Mouse (Mus musculus): ENCODE results near the gene Lta. TPM values are rescaled to one million over a fixed set of nuclear protein-coding genes. Genes with fewer than 3 reads are reported as not detected.

The Lta gene
- total and polyA plus RNA-seq, 2 experiments from 2014 or later: 0.47 to 0.85 TPM

DNA sequence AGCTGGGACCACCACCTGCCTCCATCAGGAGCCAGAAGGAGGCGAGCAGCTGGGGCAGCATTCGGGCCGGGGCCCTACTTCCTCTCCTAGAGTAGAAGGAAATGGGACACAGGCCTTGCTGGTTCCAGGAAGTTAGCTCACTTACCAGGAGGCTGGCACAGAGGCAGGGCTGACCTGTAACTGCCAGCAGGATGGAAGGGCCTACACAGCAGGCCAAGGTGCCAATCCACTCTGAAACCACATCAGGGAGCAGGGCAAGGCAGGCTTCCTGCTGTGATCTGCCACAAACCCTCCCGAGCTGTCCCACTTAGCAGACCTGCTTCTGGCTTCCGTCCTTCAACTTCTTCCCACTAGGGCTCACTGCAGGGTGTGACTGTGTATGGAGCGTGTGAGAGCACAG lies 17.1 kb upstream of the Lta start:
- ATAC-seq (no peak), DNase-seq (ENCODE audit: low spot score) (no peak)
- WGBS: 70% methylated on average over 6 of the region's 6 CpGs
- H3K4me1 ChIP-seq (ENCODE audit: insufficient read depth, low read length): no peaks in the 10 kb centered on the region
- no peak overlapping the region for H3K4me3 ChIP-seq (ENCODE audit: low read length)
- H3K9ac ChIP-seq (replicated peaks; ENCODE audit: low read length): no peak overlapping the region
- H3K9me3 ChIP-seq (ENCODE audit: low read length): no peaks in the 10 kb centered on the region
- H3K36me3 ChIP-seq (ENCODE audit: insufficient read depth, low read length): peaks cover 18% of the 10 kb centered on the region
- no peak overlapping the region for H3K4me2 ChIP-seq (ENCODE audit: low read depth, low read length)
- no peak for TF ChIP-seq CTCF (IDR thresholded peaks at IDR 0.05; ENCODE audit: low read depth)
- H3K27ac ChIP-seq: no peak overlapping the region
- H3K27me3 ChIP-seq (ENCODE audit: insufficient read depth, low read length): no peaks in the 10 kb centered on the region

DNA sequence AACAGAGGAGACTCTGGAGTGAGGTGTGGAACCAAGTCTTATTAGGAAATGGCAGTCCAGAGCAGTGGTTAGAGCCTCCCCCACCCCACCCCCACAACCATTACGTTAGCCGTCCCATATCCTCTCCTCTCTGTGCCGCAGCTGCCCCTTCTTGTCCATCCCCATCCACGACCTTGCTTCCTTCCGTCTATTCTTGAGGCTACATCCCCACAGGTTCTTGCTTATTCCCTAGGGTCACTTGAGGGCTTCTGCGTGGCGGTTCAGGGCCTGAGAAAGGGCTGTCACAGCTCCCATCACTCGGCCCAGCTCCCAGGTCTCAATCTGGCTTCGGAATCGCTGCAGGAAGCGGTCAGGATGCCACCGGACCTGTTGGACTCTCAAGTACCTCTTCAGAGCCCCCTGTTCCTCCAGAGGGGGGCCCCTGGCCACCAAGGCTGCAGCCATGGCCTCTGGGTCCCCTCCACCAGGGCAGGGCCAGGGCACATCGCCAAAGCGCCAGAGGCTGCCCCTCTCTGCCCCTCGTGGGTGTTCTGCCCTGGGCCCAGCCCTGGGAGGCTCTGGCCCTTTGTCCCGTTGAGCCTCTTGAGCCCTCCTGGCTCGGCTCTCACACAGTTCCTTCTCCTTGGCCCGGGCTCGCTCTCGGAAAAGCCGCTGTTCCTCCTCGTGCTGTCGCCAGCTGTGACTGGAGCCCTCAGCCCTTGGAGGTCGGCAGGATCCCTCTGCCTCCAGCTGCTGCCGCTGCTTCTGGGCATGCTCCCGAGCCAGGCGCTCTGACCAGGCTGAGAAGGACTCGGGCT lies 15.2 kb upstream of the Lta start, which contains the start of gene Gm16181:
Gene Gm16181, plus strand, starts transcription at position 679 of the 797 bp plus-strand sequence.
- WGBS: 75% methylated on average over 28 of the region's 28 CpGs
- no peak within 1 kb of the TSS for H3K27ac ChIP-seq
- no peak for ATAC-seq
- no peaks in the 10 kb centered on the region for H3K27me3 ChIP-seq (ENCODE audit: insufficient read depth, low read length)
- no peak for DNase-seq (ENCODE audit: low spot score)
- no peak within 1 kb of the TSS for H3K4me3 ChIP-seq (ENCODE audit: low read length)
- no peak for TF ChIP-seq CTCF (IDR thresholded peaks at IDR 0.05; ENCODE audit: low read depth)
- H3K9me3 ChIP-seq (ENCODE audit: low read length): no peaks in the 10 kb centered on the region
- no peak within 1 kb of the TSS for H3K9ac ChIP-seq (replicated peaks; ENCODE audit: low read length)
- H3K4me2 ChIP-seq (ENCODE audit: low read depth, low read length): no peak within 1 kb of the TSS
- H3K36me3 ChIP-seq (ENCODE audit: insufficient read depth, low read length): peaks cover 12% of the 10 kb centered on the region
- no peaks in the 10 kb centered on the region for H3K4me1 ChIP-seq (ENCODE audit: insufficient read depth, low read length)

DNA sequence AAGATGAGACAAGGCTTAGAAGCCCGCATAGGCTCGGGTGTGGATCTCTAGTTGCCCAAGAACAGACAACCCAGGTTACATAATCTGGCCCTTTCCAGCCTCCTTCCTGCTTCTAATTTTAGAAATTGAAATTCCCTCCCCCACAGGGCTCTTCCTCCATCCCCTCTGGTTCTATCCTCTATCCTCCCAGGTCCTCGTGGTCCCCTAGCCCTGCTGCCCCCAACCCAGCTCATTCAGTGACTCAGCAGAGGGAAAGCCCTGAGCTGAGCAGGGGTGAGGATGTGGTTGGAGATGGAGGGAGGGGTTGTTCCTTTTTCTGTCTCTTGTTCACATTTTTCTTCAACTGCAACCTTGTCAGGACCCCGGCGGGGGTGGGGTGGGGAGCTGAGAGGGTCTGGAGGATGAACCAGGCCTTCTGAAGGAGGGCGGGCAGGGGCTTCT lies 14.5 kb upstream of the Lta start:
- ATAC-seq: no peak
- WGBS: 91% methylated on average over 6 of the region's 6 CpGs
- no peak overlapping the region for H3K9ac ChIP-seq (replicated peaks; ENCODE audit: low read length)

DNA sequence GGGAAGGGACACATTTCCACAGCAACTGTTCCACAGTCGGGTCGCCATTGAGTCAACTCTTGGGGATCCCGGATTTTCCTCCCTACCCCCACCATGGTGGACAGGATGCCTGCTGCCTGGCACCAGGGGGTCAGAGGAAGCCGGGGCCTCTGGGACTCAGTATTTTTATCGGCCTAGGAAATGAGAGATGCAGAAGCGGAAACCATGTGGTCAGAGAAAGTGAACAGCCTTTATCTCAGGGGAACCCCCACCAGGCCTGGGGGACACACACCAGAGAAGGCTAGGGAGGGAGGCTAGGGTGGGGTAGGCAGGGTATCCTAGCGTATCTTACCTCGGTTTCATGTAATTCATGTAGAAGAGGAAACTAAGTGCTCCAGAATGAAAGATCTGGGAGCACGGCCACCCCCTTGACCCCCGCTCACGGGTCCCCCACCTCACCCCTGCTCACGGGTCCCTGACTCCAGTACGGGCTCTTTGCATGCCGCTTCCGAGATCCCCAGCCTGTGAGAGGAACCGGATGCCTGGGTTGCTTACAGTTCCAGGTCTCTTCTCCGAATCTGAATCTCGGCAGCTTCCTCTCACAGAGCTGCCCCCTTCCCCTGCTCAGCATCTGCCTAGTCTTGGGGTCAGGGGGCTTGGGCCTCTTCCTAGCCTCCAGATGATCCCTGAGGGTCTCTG lies 13.5 kb upstream of the Lta start:
- Histone ChIP-seq H3K4me1 (ENCODE audit: insufficient read depth, low read length) (no peaks in the 10 kb centered on the region), H3K4me3 (ENCODE audit: low read length) (no peak overlapping the region), H3K36me3 (ENCODE audit: insufficient read depth, low read length) (peaks cover 12% of the 10 kb centered on the region), H3K9ac (replicated peaks; ENCODE audit: low read length) (0 out of 2 replicates have a peak overlapping the region, but pooled peaks have one; percentile 17), H3K27ac (no peak overlapping the region), H3K27me3 (ENCODE audit: insufficient read depth, low read length) (no peaks in the 10 kb centered on the region), H3K4me2 (ENCODE audit: low read depth, low read length) (no peak overlapping the region), H3K9me3 (ENCODE audit: low read length) (no peaks in the 10 kb centered on the region)
- DNase-seq (ENCODE audit: low spot score): no peak
- no peak for ATAC-seq
- TF ChIP-seq CTCF (IDR thresholded peaks at IDR 0.05; ENCODE audit: low read depth): no peak
- 85% methylated on average over 18 of the region's 18 CpGs for WGBS

More for the DNA sequence above, 14.5 kb upstream of the Lta start:
- no peaks in the 10 kb centered on the region for H3K9me3 ChIP-seq (ENCODE audit: low read length)
- H3K4me2 ChIP-seq (ENCODE audit: low read depth, low read length): no peak overlapping the region
- TF ChIP-seq CTCF (IDR thresholded peaks at IDR 0.05; ENCODE audit: low read depth): no peak
- DNase-seq (ENCODE audit: low spot score): no peak
- H3K27ac ChIP-seq: no peak overlapping the region
- H3K4me1 ChIP-seq (ENCODE audit: insufficient read depth, low read length): no peaks in the 10 kb centered on the region
- H3K36me3 ChIP-seq (ENCODE audit: insufficient read depth, low read length): peaks cover 12% of the 10 kb centered on the region
- H3K4me3 ChIP-seq (ENCODE audit: low read length): no peak overlapping the region
- no peaks in the 10 kb centered on the region for H3K27me3 ChIP-seq (ENCODE audit: insufficient read depth, low read length)

DNA sequence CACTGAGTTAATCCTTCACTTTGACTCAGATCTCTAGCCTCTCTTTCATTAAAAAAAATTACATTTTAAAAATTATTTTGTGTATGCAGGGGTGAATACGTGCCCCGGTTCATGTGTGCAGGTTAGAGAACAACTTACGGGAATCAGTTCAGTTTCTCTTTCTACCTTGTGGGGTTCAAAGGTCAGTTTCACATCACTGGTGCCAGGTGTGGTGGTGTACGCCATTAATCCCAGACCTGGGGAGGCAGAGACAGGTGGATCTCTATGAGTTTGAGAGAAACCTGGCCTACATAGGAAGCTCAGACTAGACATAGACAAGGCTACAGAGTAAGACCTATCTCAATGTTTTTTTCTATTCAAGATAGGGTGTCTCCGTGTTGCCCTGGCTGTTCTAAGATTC lies 7.9 kb upstream of the Lta start:
- ATAC-seq (no peak), DNase-seq (ENCODE audit: low spot score) (no peak)
- no peaks in the 10 kb centered on the region for H3K4me1 ChIP-seq (ENCODE audit: insufficient read depth, low read length)
- H3K4me3 ChIP-seq (ENCODE audit: low read length): no peak overlapping the region
- 93% methylated on average over 5 of the region's 5 CpGs for WGBS
- TF ChIP-seq CTCF (IDR thresholded peaks at IDR 0.05; ENCODE audit: low read depth): no peak
- H3K9ac ChIP-seq (replicated peaks; ENCODE audit: low read length): no peak overlapping the region
- H3K27me3 ChIP-seq (ENCODE audit: insufficient read depth, low read length): no peaks in the 10 kb centered on the region
- no peaks in the 10 kb centered on the region for H3K9me3 ChIP-seq (ENCODE audit: low read length)
- no peaks in the 10 kb centered on the region for H3K36me3 ChIP-seq (ENCODE audit: insufficient read depth, low read length)
- no peak overlapping the region for H3K4me2 ChIP-seq (ENCODE audit: low read depth, low read length)
- no peak overlapping the region for H3K27ac ChIP-seq

DNA sequence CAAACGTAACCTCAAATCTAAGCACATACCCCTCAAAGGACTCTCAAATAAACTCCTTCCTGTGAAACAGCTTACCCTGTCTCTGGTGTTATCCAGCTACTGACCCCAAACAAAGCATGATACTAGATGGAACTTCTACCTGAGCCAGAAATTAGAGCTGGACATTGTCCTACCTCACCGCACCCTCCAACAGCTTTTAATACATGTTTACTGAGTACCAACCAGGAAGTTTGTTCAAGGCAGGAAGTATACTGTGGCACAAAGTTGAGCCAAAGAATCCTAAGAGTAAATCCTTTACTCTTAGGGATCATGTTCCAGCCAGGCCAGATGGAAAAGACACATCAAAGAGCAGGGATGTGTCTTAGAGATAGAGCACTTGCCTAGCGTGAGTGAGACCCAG lies 5.4 kb upstream of the Lta start:
- H3K9me3 ChIP-seq (ENCODE audit: low read length): no peaks in the 10 kb centered on the region
- no peak for DNase-seq (ENCODE audit: low spot score)
- H3K4me3 ChIP-seq (ENCODE audit: low read length): no peak overlapping the region
- no peaks in the 10 kb centered on the region for H3K4me1 ChIP-seq (ENCODE audit: insufficient read depth, low read length)
- H3K36me3 ChIP-seq (ENCODE audit: insufficient read depth, low read length): no peaks in the 10 kb centered on the region
- H3K4me2 ChIP-seq (ENCODE audit: low read depth, low read length): no peak overlapping the region
- 81% methylated on average over 3 of the region's 3 CpGs for WGBS
- no peaks in the 10 kb centered on the region for H3K27me3 ChIP-seq (ENCODE audit: insufficient read depth, low read length)
- H3K27ac ChIP-seq: no peak overlapping the region
- H3K9ac ChIP-seq (replicated peaks; ENCODE audit: low read length): no peak overlapping the region
- ATAC-seq: no peak
- TF ChIP-seq CTCF (IDR thresholded peaks at IDR 0.05; ENCODE audit: low read depth): no peak
